Mouse (Mus musculus): ENCODE data around the gene Brms1. TPM values are rescaled to one million over a fixed set of nuclear protein-coding genes. Genes with fewer than 3 reads are reported as not detected.

The Brms1 gene
- polyA plus RNA-seq, 1 experiment from 2014 or later = 52.8 TPM

DNA sequence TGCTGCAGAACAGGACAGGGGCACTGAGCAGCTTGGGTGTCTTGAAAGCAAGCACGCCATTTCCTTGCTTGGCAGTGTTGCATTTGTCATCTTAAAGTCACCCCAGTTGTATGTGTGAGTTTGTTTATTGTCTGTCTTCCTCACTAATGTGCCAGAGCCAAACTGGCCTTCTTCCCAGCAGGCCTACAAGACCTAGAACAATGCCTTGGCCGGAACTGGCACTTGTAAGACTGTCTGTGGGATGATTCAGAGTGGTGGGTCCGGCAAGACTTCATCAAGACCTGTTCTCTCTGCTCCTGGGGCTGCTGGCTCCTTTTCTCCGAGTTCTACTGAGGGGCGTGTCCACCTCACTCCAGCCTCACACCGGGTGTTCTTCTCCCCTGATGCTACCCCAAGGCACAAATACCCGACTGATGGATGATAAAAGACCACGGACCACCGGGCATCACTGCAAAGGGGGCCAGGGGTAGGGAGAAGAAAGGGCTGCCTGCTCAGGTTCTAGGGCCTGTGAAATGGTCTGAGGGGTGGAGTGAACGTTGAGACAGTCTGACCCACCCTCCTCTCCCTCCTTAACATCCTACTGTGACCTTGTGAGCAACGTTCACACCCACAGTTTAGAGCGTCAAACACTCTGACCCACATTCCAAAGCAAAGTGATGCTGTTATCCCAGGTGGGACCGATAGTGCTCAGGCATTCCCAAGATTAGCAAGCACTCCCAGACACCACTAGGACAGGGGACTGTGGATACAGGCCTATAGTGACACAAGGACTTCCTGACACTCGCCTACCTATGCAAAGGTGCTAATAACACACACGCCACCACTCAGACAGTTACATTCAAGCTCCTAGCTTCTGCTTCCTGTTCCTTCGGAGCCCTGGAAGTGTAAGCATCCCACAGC is 17.0 kb downstream of the Brms1 start:
- Histone ChIP-seq H3K9ac (replicated peaks) (no peak overlapping the region), H3K4me1 (peaks cover 16% of the 10 kb centered on the region; the same call in 1 of the 2 replicates), H3K9me3 (no peaks in the 10 kb centered on the region), H3K27ac (replicated peaks) (no peak overlapping the region), H3K4me3 (no peak overlapping the region), H3K36me3 (no peaks in the 10 kb centered on the region), H3K4me2 (replicated peaks) (no peak overlapping the region), H3K27me3 (peaks cover 8% of the 10 kb centered on the region; the same call in 1 of the 2 replicates)
- no peak for ATAC-seq (replicated peaks)
- WGBS = 26% methylated on average over 16 of the region's 16 CpGs

DNA sequence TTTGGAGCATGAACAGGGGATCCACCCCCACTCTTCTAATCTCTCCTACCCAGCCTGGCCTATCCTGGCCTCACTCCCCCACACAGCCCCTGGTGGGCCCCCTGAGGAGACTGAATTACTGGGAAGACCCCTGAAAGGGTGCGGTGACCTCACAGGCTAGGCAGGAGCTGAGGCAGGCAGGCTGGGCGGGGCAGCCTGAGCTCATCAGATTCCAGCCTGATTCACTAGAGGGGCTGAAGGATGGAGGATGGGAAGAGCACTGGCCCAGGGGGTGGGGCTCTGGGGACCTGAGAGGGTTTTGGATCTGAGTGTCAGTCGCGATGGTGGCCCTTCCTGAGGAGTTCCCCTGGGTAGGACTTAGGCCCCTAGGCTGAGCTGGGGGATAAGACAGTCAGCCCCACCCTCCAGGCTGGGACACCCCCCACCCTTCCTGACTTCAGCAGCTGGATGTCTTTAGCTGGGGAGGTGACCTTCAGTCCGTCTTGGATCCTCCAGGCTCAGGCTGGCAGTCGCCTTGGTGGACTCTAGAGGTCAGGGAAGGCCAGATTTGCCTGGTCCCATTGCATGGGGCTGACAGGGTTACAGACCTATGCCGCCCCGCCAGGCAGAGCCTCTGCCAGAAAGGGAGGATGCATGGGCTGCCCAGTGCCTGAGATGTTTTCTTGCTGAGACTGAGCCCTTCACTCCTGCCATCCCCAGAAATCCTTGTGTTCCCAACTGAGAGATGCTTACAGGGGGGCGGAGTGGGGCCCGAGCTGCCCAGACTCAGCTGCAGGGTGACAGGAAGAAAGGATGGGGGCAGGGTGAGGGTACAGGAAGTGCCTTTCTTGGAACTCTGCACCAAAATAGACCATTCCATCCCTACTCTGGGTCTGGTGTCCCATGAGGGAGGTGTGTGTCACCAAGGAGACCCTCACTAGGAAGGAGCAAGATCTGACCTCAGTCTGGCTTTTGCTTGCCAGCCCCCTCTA is 17.9 kb downstream of the Brms1 start:
- Histone ChIP-seq H3K4me1 (peaks cover 16% of the 10 kb centered on the region; the same call in 1 of the 2 replicates), H3K9ac (replicated peaks) (no peak overlapping the region), H3K27me3 (no peaks in the 10 kb centered on the region), H3K4me3 (no peak overlapping the region), H3K27ac (replicated peaks) (no peak overlapping the region), H3K9me3 (no peaks in the 10 kb centered on the region), H3K36me3 (no peaks in the 10 kb centered on the region), H3K4me2 (replicated peaks) (no peak overlapping the region)
- WGBS = 20% methylated on average over 10 of the region's 10 CpGs
- no peak for ATAC-seq (replicated peaks)

DNA sequence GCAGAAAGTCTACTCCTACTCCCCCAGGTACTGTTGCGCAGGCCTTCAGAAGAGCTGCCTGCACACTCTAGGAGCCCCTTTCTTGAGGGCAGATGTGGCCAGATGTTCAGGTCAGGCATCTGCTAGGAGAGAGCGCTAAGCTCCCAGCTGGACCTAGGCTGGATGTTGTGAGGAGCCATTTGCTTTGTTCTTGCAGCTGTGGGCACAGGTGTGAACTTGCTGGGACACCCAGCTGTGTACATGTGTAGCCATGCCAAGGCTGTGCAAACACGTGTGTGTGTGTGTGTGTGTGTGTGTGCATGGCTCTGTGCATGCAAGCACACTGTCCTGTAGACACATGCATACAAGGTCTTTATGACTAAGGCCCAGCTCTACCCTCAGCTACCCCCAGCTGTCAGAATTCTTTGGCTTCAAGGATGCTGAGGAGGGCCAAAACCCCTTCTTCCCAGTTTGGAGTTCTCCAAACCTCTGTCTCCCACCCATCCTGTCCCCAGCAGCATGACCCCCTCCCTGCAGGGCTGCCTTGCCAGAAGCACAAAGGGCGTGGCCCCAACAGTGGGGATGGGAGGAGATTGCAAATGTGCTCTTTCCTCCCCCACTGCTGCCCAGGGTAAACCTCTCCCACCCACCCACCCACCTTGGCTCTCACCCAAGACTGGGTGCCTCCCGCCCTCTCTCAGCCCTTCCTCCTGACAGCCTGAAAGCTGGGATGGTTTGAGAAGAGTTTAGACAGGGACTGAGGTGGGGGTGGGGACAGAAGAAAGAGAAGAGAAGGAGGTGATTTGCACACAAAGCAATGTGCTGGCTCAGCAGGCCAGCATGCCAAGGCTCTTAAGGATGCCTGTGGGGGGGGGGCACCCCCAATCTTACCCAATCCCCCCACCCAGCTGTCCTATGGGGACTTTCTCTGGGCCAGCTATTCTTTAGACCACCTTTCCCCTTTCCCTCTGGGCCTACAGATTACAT is 19.5 kb downstream of the Brms1 start:
- no peak overlapping the region for H3K4me2 ChIP-seq (replicated peaks)
- 41% methylated on average over 5 of the region's 5 CpGs for WGBS
- peaks cover 16% of the 10 kb centered on the region; the same call in 1 of the 2 replicates for H3K4me1 ChIP-seq
- H3K9ac ChIP-seq (replicated peaks) = no peak overlapping the region
- ATAC-seq (replicated peaks) = peak; percentile 18; the same call in 1 of the 2 replicates
- no peak overlapping the region for H3K4me3 ChIP-seq
- peak overlapping the region; percentile 16; the same call in 1 of the 2 replicates for H3K27ac ChIP-seq (replicated peaks)
- no peaks in the 10 kb centered on the region for H3K9me3 ChIP-seq
- no peaks in the 10 kb centered on the region for H3K27me3 ChIP-seq
- H3K36me3 ChIP-seq = no peaks in the 10 kb centered on the region

DNA sequence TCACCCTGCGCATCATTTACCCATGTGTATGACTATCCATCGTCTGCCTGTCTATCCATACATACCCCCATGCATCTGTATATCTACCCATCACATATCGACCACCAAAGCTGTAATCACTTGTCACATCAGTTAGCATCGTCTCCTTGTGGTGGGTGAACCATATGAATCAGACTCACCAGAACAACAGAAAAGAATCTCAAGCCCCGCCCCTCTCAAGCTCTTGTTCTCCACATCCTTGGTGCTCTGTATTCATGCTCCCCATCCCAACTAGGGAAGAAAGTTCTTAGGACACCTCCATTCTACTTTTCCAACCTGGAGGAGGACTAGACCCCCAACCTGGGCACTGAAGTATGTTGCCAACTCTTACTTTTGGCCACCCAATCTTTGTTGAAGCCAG is 20.9 kb downstream of the Brms1 start:
- no peak overlapping the region for H3K4me2 ChIP-seq (replicated peaks)
- H3K27ac ChIP-seq (replicated peaks) = no peak overlapping the region
- no peak overlapping the region for H3K9ac ChIP-seq (replicated peaks)
- no peaks in the 10 kb centered on the region for H3K9me3 ChIP-seq
- H3K36me3 ChIP-seq = no peaks in the 10 kb centered on the region
- ATAC-seq (replicated peaks) = no peak
- H3K4me1 ChIP-seq = peaks cover 14% of the 10 kb centered on the region
- WGBS = 88% methylated on average over 5 of the region's 5 CpGs
- H3K27me3 ChIP-seq = peaks cover 2% of the 10 kb centered on the region; the same call in 1 of the 2 replicates
- H3K4me3 ChIP-seq = no peak overlapping the region

DNA sequence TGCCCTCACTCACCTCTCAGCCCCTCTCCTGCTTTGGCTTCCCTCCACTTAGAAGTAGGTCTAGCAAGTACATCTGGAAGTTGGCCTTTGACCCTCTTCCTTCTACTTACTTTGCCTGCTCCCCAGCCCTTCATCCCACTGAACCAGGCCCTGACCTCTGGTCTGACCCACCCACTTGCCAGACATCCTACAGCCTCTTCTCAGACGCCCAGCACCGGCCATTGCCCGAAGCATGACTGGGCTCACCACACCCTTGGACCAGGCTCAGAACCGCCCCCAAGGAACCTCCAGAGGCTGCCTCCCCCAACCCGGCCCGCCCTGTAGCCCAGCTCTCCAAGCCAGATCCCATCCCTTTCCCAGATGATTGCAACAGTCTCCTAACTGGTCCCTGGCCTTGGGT is 21.3 kb downstream of the Brms1 start:
- Histone ChIP-seq H3K36me3 (no peaks in the 10 kb centered on the region), H3K4me3 (no peak overlapping the region), H3K9me3 (no peaks in the 10 kb centered on the region), H3K27me3 (peaks cover 4% of the 10 kb centered on the region; the same call in 1 of the 2 replicates), H3K9ac (replicated peaks) (no peak overlapping the region), H3K4me1 (peaks cover 18% of the 10 kb centered on the region), H3K4me2 (replicated peaks) (no peak overlapping the region), H3K27ac (replicated peaks) (no peak overlapping the region)
- WGBS = 83% methylated on average over 6 of the region's 6 CpGs
- no peak for ATAC-seq (replicated peaks)

DNA sequence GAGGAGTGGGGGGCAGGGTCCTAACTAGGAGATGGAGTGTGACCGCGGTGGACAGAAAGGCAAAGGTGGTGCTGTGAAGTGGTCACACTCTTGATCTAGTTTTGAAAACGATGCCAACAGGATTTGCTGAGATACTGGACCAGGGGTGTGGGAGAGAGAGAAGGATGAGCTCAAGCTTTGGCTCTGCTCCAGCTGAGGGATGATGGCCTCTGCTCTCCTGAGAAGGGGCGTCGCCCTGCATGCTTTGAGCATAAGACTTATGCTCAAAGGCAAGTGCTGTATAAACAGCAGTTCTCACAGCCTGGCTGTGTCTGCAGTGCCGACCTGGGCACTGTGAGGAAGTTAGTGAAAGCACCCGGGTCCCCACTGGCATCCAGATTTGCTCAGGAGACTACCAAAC is 23.9 kb downstream of the Brms1 start:
- no peak for ATAC-seq (replicated peaks)
- Histone ChIP-seq H3K27me3 (peaks cover 4% of the 10 kb centered on the region; the same call in 1 of the 2 replicates), H3K9ac (replicated peaks) (no peak overlapping the region), H3K9me3 (no peaks in the 10 kb centered on the region), H3K4me1 (peaks cover 32% of the 10 kb centered on the region), H3K4me2 (replicated peaks) (no peak overlapping the region), H3K27ac (replicated peaks) (no peak overlapping the region), H3K36me3 (no peaks in the 10 kb centered on the region), H3K4me3 (no peak overlapping the region)
- whole genome bisulfite sequencing = 70% methylated on average over 7 of the region's 7 CpGs

DNA sequence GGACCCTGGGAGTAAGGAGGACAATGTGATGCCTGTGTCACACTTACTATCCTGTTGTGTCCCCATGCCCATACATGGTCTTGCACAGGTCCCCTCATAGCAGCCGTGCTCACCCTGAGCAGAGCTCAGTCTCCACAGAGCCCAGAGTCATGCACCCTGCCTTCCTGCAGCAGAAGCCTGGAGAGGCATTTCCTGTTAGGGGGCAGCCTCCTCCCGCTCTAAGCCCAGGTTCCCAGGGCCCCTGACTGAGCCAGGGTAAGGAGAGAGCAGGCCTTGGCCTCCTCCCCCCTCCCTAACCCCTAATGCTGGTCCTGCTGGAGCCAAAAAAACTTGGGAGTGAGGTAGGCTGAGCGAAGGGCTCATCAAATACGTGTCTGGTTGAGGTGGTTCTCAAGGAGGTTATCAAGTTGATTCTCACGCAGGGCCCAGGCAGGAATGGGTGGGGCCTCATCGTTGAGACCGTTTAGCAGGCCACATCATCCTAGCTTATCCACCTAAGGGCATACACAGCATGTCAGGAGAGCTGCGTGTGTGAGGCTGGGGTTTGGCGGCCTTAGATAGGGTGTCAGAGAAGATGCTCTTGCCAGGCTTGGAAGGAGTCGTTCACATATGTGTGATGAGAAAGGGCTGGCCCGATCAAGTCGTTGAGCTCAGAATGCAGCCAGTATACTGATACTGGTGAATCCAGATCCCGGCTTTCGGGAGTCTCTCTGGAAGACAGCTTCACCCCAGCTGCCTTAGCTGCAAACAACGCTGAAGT is 26.1 kb downstream of the Brms1 start:
- peak overlapping the region; percentile 42 for H3K9ac ChIP-seq (replicated peaks)
- H3K4me3 ChIP-seq = peak overlapping the region; percentile 38
- H3K36me3 ChIP-seq = no peaks in the 10 kb centered on the region
- H3K4me1 ChIP-seq = peaks cover 33% of the 10 kb centered on the region
- no peaks in the 10 kb centered on the region for H3K9me3 ChIP-seq
- H3K27ac ChIP-seq (replicated peaks) = no peak overlapping the region
- no peak for ATAC-seq (replicated peaks)
- peaks cover 4% of the 10 kb centered on the region; the same call in 1 of the 2 replicates for H3K27me3 ChIP-seq
- WGBS = 13% methylated on average over 15 of the region's 15 CpGs
- H3K4me2 ChIP-seq (replicated peaks) = peak overlapping the region; percentile 73

DNA sequence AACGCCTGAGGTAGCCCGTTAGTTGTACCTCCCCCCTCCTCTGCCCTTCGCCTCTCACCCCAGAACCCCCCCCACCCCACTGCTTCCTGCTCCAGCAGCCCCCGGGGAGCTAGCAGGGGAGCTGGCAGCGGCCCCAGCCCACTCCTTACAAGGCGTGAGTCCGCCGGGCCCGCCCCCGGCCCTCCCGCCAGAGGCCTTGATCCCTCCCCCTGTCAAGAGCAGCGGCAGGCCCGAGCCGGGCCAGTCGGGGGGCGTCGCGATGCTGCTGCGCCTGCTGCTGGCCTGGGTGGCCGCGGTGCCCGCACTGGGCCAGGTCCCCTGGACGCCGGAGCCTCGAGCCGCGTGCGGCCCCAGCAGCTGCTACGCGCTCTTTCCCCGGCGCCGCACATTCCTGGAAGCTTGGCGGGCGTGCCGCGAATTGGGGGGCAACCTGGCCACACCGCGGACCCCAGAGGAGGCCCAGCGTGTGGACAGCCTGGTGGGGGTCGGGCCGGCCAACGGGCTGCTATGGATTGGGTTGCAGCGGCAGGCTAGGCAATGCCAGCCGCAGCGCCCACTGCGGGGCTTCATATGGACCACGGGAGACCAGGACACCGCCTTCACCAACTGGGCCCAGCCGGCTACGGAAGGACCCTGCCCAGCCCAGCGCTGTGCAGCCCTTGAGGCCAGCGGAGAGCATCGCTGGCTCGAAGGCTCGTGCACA is 26.9 kb downstream of the Brms1 start, which contains the start of gene Cd248:
Gene Cd248 (plus strand): TSS at position 212 of the 703 bp plus-strand sequence.
- Histone ChIP-seq H3K27me3 (peaks cover 4% of the 10 kb centered on the region; the same call in 1 of the 2 replicates), H3K9me3 (no peaks in the 10 kb centered on the region), H3K4me3 (peak within 1 kb of the TSS; percentile 38), H3K4me2 (replicated peaks) (peak within 1 kb of the TSS; percentile 73), H3K4me1 (peaks cover 41% of the 10 kb centered on the region), H3K9ac (replicated peaks) (peak within 1 kb of the TSS; percentile 42), H3K36me3 (no peaks in the 10 kb centered on the region), H3K27ac (replicated peaks) (no peak within 1 kb of the TSS)
- under 1% methylated on average over 50 of the region's 56 CpGs for WGBS
- peak; percentile 14 for ATAC-seq (replicated peaks)

DNA sequence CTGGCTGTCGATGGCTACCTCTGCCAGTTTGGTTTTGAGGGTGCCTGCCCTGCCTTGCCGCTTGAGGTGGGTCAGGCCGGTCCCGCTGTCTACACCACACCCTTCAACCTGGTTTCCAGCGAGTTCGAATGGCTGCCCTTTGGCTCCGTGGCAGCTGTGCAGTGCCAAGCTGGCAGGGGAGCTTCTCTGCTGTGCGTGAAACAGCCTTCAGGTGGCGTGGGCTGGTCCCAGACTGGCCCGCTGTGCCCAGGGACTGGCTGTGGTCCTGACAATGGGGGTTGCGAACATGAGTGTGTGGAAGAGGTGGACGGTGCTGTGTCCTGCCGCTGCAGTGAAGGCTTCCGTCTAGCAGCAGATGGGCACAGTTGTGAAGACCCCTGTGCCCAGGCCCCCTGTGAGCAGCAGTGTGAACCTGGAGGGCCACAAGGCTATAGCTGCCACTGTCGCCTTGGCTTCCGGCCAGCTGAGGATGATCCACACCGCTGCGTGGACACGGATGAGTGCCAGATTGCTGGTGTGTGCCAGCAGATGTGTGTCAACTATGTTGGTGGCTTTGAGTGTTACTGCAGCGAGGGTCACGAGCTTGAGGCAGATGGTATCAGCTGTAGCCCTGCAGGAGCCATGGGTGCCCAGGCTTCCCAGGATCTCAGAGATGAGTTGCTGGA is 27.5 kb downstream of the Brms1 start:
- Histone ChIP-seq H3K4me2 (replicated peaks) (peak overlapping the region; percentile 73), H3K9ac (replicated peaks) (peak overlapping the region; percentile 42), H3K36me3 (no peaks in the 10 kb centered on the region), H3K9me3 (no peaks in the 10 kb centered on the region), H3K27ac (replicated peaks) (no peak overlapping the region), H3K27me3 (peaks cover 4% of the 10 kb centered on the region; the same call in 1 of the 2 replicates), H3K4me1 (peaks cover 42% of the 10 kb centered on the region), H3K4me3 (peak overlapping the region; percentile 38)
- ATAC-seq (replicated peaks) = no peak
- 33% methylated on average over 21 of the region's 21 CpGs for WGBS
